Mouse (Mus musculus) macrophage (primary cell): Measurements from ENCODE around the gene Dvl3. TPM values are rescaled to one million over a fixed set of nuclear protein-coding genes. Genes with fewer than 3 reads are reported as not detected.
A peak's percentile ranks its signal among the peaks of the same experiment; 100 is the strongest.
"Not testable (repeated sequence)": the region's sequence is repeated elsewhere in the genome, so short reads cannot be mapped to it uniquely, and the experiment has no call there.

Experiments used
- H3K27ac ChIP-seq: fragments of 350-480 bp; formaldehyde crosslinking; 2 replicates; pipeline ENCODE4 v1.9.0; 2021
- H3K36me3 ChIP-seq: fragments of 350-480 bp; formaldehyde crosslinking; 2 replicates; pipeline ENCODE4 v1.9.0; 2021; ENCODE audit errors: inconsistent target
- H3K4me3 ChIP-seq: fragments of 350-480 bp; formaldehyde crosslinking; 2 replicates; pipeline ENCODE4 v1.9.0; 2021; ENCODE audit errors: inconsistent target
- H3K79me2 ChIP-seq: fragments of 350-480 bp; formaldehyde crosslinking; 2 replicates; pipeline ENCODE4 v1.9.0; 2021; ENCODE audit errors: inconsistent target
- WGBS: methylation state at CpG from one replicate; pipeline ENCODE4 v1.1.7; 2026; ENCODE audit warnings: inconsistent platforms; ENCODE audit not compliant: missing documents; 5-methylcytosine and 5-hydroxymethylcytosine counted together
- polyA plus RNA-seq: library from polyadenylated mRNA; stranded (reverse); fragments of 250-400 nt; gene quantifications from 3 replicates; pipeline ENCODE4 v1.2.4, GENCODE M21; 2018; ENCODE audit warnings: inconsistent platforms
- total RNA-seq, 78 experiments: library from RNA; depleted of rRNA; stranded (reverse); fragments of 250-400 nt; gene quantifications; 1 replicate in 9 of 78; 2 replicates in 24 of 78; 3 replicates in 43 of 78; 4 replicates in 2 of 78; pipeline ENCODE4 v1.2.4; 2018; ENCODE audit warnings: inconsistent platforms in 56 of 78

Gene Dvl3
- total RNA-seq (2018; cell fraction: chromatin; rRNA removed), result 10 to 100 TPM; 16.5 to 63.8 (median 41.6) TPM
- total RNA-seq (2018; cell fraction: cytosol; rRNA removed), result 10 to 100 TPM; 10.8 to 20.5 (median 14.9) TPM
- total RNA-seq (2018; cell fraction: nucleus; rRNA removed), result 10 to 100 TPM; 13.3 to 48.8 (median 26.7) TPM
- polyA plus RNA-seq, result 10.4 to 15.3 TPM (median 12.1 TPM) in 3 replicates

- Histone ChIP-seq H3K27ac (peak within 1 kb of the TSS; percentile 47), H3K4me3 (peak within 1 kb of the TSS; percentile 88), H3K36me3 (no peaks in the 10 kb centered on the region), H3K79me2 (peaks cover 45% of the 10 kb centered on the region)
- WGBS, result 1% methylated on average over 48 of the region's 55 CpGs
These were observed at the start of gene Dvl3 for GRCm38 (mm10) chr16:20516726-20517201. Gene Dvl3, plus strand, starts transcription at chr16:20516982.

- Histone ChIP-seq H3K36me3 (no peaks in the 10 kb centered on the region), H3K4me3 (no peak overlapping the region), H3K79me2 (no peaks in the 10 kb centered on the region), H3K27ac (no peak overlapping the region)
- 82% methylated on average over 2 of the region's 2 CpGs for WGBS
These were observed 45.8 kb upstream of the Dvl3 start for GRCm38 (mm10) chr16:20470981-20471380.

- H3K4me3 ChIP-seq, result no peak overlapping the region
- no peak overlapping the region for H3K27ac ChIP-seq
- WGBS, result 100% methylated on average over 1 of the region's 1 CpGs
- H3K36me3 ChIP-seq, result no peaks in the 10 kb centered on the region
- no peaks in the 10 kb centered on the region for H3K79me2 ChIP-seq
These were observed 45.1 kb upstream of the Dvl3 start for GRCm38 (mm10) chr16:20471686-20472085.

GRCm38 (mm10) chr16:20473748-20474147 is 43.0 kb upstream of the Dvl3 start:
- 100% methylated on average over 1 of the region's 1 CpGs for WGBS

GRCm38 (mm10) chr16:20474211-20474610 is 42.6 kb upstream of the Dvl3 start:
- Histone ChIP-seq H3K4me3 (no peak overlapping the region), H3K27ac (no peak overlapping the region), H3K36me3 (no peaks in the 10 kb centered on the region), H3K79me2 (no peaks in the 10 kb centered on the region)
- WGBS, result over 99% methylated on average over 8 of the region's 8 CpGs

More at GRCm38 (mm10) chr16:20473748-20474147, 43.0 kb upstream of the Dvl3 start:
- Histone ChIP-seq H3K4me3 (no peak overlapping the region), H3K79me2 (no peaks in the 10 kb centered on the region), H3K36me3 (no peaks in the 10 kb centered on the region), H3K27ac (no peak overlapping the region)

GRCm38 (mm10) chr16:20474786-20475185 is 42.0 kb upstream of the Dvl3 start:
- WGBS, result 92% methylated on average over 6 of the region's 6 CpGs
- H3K27ac ChIP-seq, result no peak overlapping the region

GRCm38 (mm10) chr16:20475335-20475734 is 41.4 kb upstream of the Dvl3 start:
- no peaks in the 10 kb centered on the region for H3K36me3 ChIP-seq
- H3K27ac ChIP-seq, result no peak overlapping the region
- no peak overlapping the region for H3K4me3 ChIP-seq
- 100% methylated on average over 1 of the region's 1 CpGs for WGBS
- no peaks in the 10 kb centered on the region for H3K79me2 ChIP-seq

More at GRCm38 (mm10) chr16:20474786-20475185, 42.0 kb upstream of the Dvl3 start:
- Histone ChIP-seq H3K36me3 (no peaks in the 10 kb centered on the region), H3K4me3 (no peak overlapping the region), H3K79me2 (no peaks in the 10 kb centered on the region)

GRCm38 (mm10) chr16:20476857-20477256 is 39.9 kb upstream of the Dvl3 start:
- no peak overlapping the region for H3K27ac ChIP-seq
- H3K79me2 ChIP-seq, result no peaks in the 10 kb centered on the region
- no peak overlapping the region for H3K4me3 ChIP-seq
- 85% methylated on average over 1 of the region's 1 CpGs for WGBS
- H3K36me3 ChIP-seq, result no peaks in the 10 kb centered on the region

- Histone ChIP-seq H3K36me3 (no peaks in the 10 kb centered on the region), H3K4me3 (no peak overlapping the region), H3K27ac (no peak overlapping the region), H3K79me2 (no peaks in the 10 kb centered on the region)
- WGBS, result no CpG with 5 or more reads among the region's 3 CpGs
These were observed 39.5 kb upstream of the Dvl3 start for GRCm38 (mm10) chr16:20477270-20477669.

- 90% methylated on average over 2 of the region's 2 CpGs for WGBS
- Histone ChIP-seq H3K27ac (no peak overlapping the region), H3K36me3 (no peaks in the 10 kb centered on the region), H3K4me3 (no peak overlapping the region), H3K79me2 (no peaks in the 10 kb centered on the region)
These were observed 38.3 kb upstream of the Dvl3 start for GRCm38 (mm10) chr16:20478504-20478903.

- H3K79me2 ChIP-seq, H3K36me3 ChIP-seq, H3K4me3 ChIP-seq, H3K27ac ChIP-seq: not testable (repeated sequence)
- WGBS, result 93% methylated on average over 12 of the region's 12 CpGs
These were observed 37.6 kb upstream of the Dvl3 start for GRCm38 (mm10) chr16:20479026-20479760.

GRCm38 (mm10) chr16:20480115-20480514 is 36.7 kb upstream of the Dvl3 start:
- WGBS, result 29% methylated on average over 3 of the region's 3 CpGs
- no peak overlapping the region for H3K4me3 ChIP-seq
- H3K36me3 ChIP-seq, result no peaks in the 10 kb centered on the region
- no peaks in the 10 kb centered on the region for H3K79me2 ChIP-seq
- H3K27ac ChIP-seq, result no peak overlapping the region

GRCm38 (mm10) chr16:20481746-20482145 is 35.0 kb upstream of the Dvl3 start:
- 82% methylated on average over 2 of the region's 2 CpGs for WGBS
- no peak overlapping the region for H3K27ac ChIP-seq
- no peak overlapping the region for H3K4me3 ChIP-seq
- no peaks in the 10 kb centered on the region for H3K36me3 ChIP-seq
- no peaks in the 10 kb centered on the region for H3K79me2 ChIP-seq

- not testable (repeated sequence) for H3K36me3 ChIP-seq, H3K4me3 ChIP-seq, H3K27ac ChIP-seq, H3K79me2 ChIP-seq
- WGBS, result 95% methylated on average over 6 of the region's 7 CpGs
These were observed 33.1 kb upstream of the Dvl3 start for GRCm38 (mm10) chr16:20483716-20484115.

GRCm38 (mm10) chr16:20485061-20485460 is 31.7 kb upstream of the Dvl3 start:
- H3K79me2 ChIP-seq, result no peaks in the 10 kb centered on the region
- no peak overlapping the region for H3K4me3 ChIP-seq
- H3K36me3 ChIP-seq, result no peaks in the 10 kb centered on the region
- WGBS, result 62% methylated on average over 4 of the region's 4 CpGs
- no peak overlapping the region for H3K27ac ChIP-seq
